18 mouse cellular contexts compared by ENCODE assay signal in the genomic region with DNA sequence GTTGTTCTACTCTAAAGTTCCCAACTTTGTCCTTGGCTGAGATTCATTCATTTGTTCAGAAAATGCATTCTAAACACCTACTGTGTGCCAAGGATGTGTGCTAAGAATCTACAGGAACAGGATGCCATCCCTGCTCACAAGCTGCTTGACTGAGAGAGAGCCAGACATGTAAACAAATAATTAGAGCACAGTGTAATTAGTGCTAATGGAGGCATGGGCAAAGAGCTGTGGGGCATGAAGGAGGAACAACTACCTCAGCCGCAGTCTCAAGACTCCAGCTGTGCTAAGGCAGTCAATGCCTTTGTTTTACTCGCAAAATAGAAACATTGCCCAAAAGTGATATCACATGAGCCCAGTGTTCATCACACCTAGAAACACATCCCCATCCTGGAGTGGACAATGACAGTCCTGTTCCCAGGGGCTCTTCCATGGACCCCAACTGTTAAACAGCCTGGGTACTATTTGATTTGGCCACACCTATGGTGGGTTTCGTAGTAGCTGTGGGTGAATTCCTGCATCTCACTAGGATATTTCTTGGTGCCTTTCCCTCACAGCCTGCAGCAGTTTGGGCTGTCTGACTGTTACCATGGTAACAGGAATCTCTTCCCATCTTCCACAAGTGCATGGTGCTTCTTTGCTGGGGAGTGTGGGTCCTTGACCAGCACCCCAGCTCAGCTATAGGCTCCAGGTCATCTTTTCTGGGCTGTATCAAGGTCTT.
DNase-seq lines count a peak whose midpoint lies in the region; ATAC-seq and TF ChIP-seq lines count a peak whose summit lies in the region.
"Had no signal": no experiment of that assay in that cellular context is flagged by ENCODE, and none has a peak within 500 bp of the region (broad histone marks: within the 10 kb centered on the region; RNA-seq: fewer than 3 reads in every experiment).

No protein-coding gene starts in this region.

- ATAC-seq in forebrain, embryonic 11.5 days (replicated peaks; ENCODE audit: low FRiP score): no peak
- ATAC-seq in forebrain, embryonic 12.5 days (ENCODE audit: low FRiP score): no peak
- peak; percentile 61 for ATAC-seq in forebrain, embryonic 15.5 days (replicated peaks)
- no peak for ATAC-seq in midbrain, embryonic 14.5 days (ENCODE audit: low FRiP score, low TSS enrichment)
- ATAC-seq: intestine, postnatal 0 days had no signal

- intact Hi-C loops in left cerebral cortex, adult 2 months (cut with DNase I): no loop called here

- H3K9ac ChIP-seq in forebrain, embryonic 11.5 days (ENCODE audit: low read length): no peak overlapping the region
- no peak overlapping the region for H3K9ac ChIP-seq in forebrain, embryonic 12.5 days
- H3K9ac ChIP-seq in forebrain, embryonic 15.5 days (replicated peaks): no peak overlapping the region
- no peak overlapping the region for H3K9ac ChIP-seq in midbrain, embryonic 14.5 days (replicated peaks; ENCODE audit: low read length)
- H3K9ac ChIP-seq: limb, embryonic 12.5 days; liver, embryonic 14.5 days; stomach, embryonic 15.5 days had no signal

- H3K9me3 ChIP-seq in forebrain, embryonic 11.5 days (ENCODE audit: control insufficient read depth, low read length): no peaks in the 10 kb centered on the region
- H3K9me3 ChIP-seq in forebrain, embryonic 12.5 days: no peaks in the 10 kb centered on the region
- H3K9me3 ChIP-seq in forebrain, embryonic 15.5 days: no peaks in the 10 kb centered on the region
- no peaks in the 10 kb centered on the region for H3K9me3 ChIP-seq in midbrain, embryonic 14.5 days (ENCODE audit: control insufficient read depth, low read length)
- no peaks in the 10 kb centered on the region for H3K9me3 ChIP-seq in heart, embryonic 10.5 days
- H3K9me3 ChIP-seq: limb, embryonic 12.5 days; stomach, embryonic 15.5 days had no signal

- no peak for TF ChIP-seq CTCF in left cerebral cortex, adult 2 months (IDR thresholded peaks at IDR 0.05)

- H3K27ac ChIP-seq in forebrain, embryonic 11.5 days (ENCODE audit: low read depth, low read length): no peak overlapping the region
- H3K27ac ChIP-seq in forebrain, embryonic 12.5 days: no peak overlapping the region
- peak overlapping the region; percentile 65 for H3K27ac ChIP-seq in left cerebral cortex, adult 2 months
- peak overlapping the region; percentile 11; the same call in 1 of the 2 replicates for H3K27ac ChIP-seq in forebrain, embryonic 15.5 days (replicated peaks)
- no peak overlapping the region for H3K27ac ChIP-seq in midbrain, embryonic 14.5 days (replicated peaks; ENCODE audit: low read depth, low read length)
- H3K27ac ChIP-seq in heart, embryonic 10.5 days: no peak overlapping the region
- H3K27ac ChIP-seq: limb, embryonic 12.5 days; liver, embryonic 14.5 days; stomach, embryonic 15.5 days had no signal

- peak; percentile 42 for DNase-seq in forebrain, embryonic 11.5 days (ENCODE audit: low spot score)
- peak; percentile 13 to 16 for DNase-seq in left cerebral cortex, adult 2 months (ENCODE audit: extremely low spot score in 1 of 2, low spot score in 2 of 2)
- DNase-seq in left cerebral cortex, adult 8-10 months (ENCODE audit: low spot score in 2 of 2): no peak
- DNase-seq in midbrain, embryonic 14.5 days: peak; percentile 59
- DNase-seq in lung, postnatal 36 days: no peak
- no peak for DNase-seq in heart, embryonic 10.5 days (ENCODE audit: low spot score)
- DNase-seq: adrenal gland, postnatal 36 days; cerebellum, postnatal 25 days; heart, postnatal 14 days; kidney, postnatal 10 days; lung, postnatal 10 days; thymus, postnatal 36 days had no signal

- no peaks in the 10 kb centered on the region for H3K36me3 ChIP-seq in forebrain, embryonic 11.5 days (ENCODE audit: control insufficient read depth, insufficient read depth, low read length)
- no peaks in the 10 kb centered on the region for H3K36me3 ChIP-seq in forebrain, embryonic 12.5 days (replicated peaks)
- H3K36me3 ChIP-seq in forebrain, embryonic 15.5 days: no peaks in the 10 kb centered on the region
- H3K36me3 ChIP-seq in midbrain, embryonic 14.5 days (ENCODE audit: control insufficient read depth, insufficient read depth, low read length): no peaks in the 10 kb centered on the region
- H3K36me3 ChIP-seq in heart, embryonic 10.5 days: no peaks in the 10 kb centered on the region
- H3K36me3 ChIP-seq: limb, embryonic 12.5 days; stomach, embryonic 15.5 days had no signal

- H3K27me3 ChIP-seq in forebrain, embryonic 11.5 days (ENCODE audit: control insufficient read depth, insufficient read depth, low read length): no peaks in the 10 kb centered on the region
- H3K27me3 ChIP-seq in forebrain, embryonic 12.5 days: no peaks in the 10 kb centered on the region
- H3K27me3 ChIP-seq in forebrain, embryonic 15.5 days: no peaks in the 10 kb centered on the region
- no peaks in the 10 kb centered on the region for H3K27me3 ChIP-seq in midbrain, embryonic 14.5 days (ENCODE audit: control insufficient read depth, insufficient read depth, low read length)
- H3K27me3 ChIP-seq in heart, embryonic 10.5 days (ENCODE audit: insufficient read depth, poor library complexity, severe bottlenecking): no peaks in the 10 kb centered on the region
- H3K27me3 ChIP-seq: limb, embryonic 12.5 days; stomach, embryonic 15.5 days had no signal

- H3K4me2 ChIP-seq in forebrain, embryonic 11.5 days (ENCODE audit: low read depth, low read length, severe bottlenecking): no peak overlapping the region
- H3K4me2 ChIP-seq in forebrain, embryonic 12.5 days: no peak overlapping the region
- H3K4me2 ChIP-seq in forebrain, embryonic 15.5 days (replicated peaks): no peak overlapping the region
- no peak overlapping the region for H3K4me2 ChIP-seq in midbrain, embryonic 14.5 days (ENCODE audit: low read length)
- H3K4me2 ChIP-seq: limb, embryonic 12.5 days; stomach, embryonic 15.5 days had no signal

- H3K4me1 ChIP-seq in forebrain, embryonic 11.5 days (replicated peaks; ENCODE audit: control insufficient read depth, insufficient read depth, low read length): 0 out of 2 replicates have a peak, but pooled peaks cover 3% of the 10 kb centered on the region
- H3K4me1 ChIP-seq in forebrain, embryonic 12.5 days: peaks cover 7% of the 10 kb centered on the region; the same call in 1 of the 2 replicates
- H3K4me1 ChIP-seq in forebrain, embryonic 15.5 days: peaks cover 16% of the 10 kb centered on the region
- peaks cover 9% of the 10 kb centered on the region; the same call in 1 of the 2 replicates for H3K4me1 ChIP-seq in midbrain, embryonic 14.5 days (ENCODE audit: control insufficient read depth, insufficient read depth, low read length)
- no peaks in the 10 kb centered on the region for H3K4me1 ChIP-seq in heart, embryonic 10.5 days
- H3K4me1 ChIP-seq: limb, embryonic 12.5 days; stomach, embryonic 15.5 days had no signal

- no peak overlapping the region for H3K4me3 ChIP-seq in forebrain, embryonic 11.5 days (ENCODE audit: low read depth, low read length)
- no peak overlapping the region for H3K4me3 ChIP-seq in forebrain, embryonic 12.5 days (replicated peaks)
- H3K4me3 ChIP-seq in left cerebral cortex, adult 2 months: no peak overlapping the region
- no peak overlapping the region for H3K4me3 ChIP-seq in forebrain, embryonic 15.5 days
- no peak overlapping the region for H3K4me3 ChIP-seq in midbrain, embryonic 14.5 days (replicated peaks; ENCODE audit: low read depth, low read length)
- no peak overlapping the region for H3K4me3 ChIP-seq in heart, embryonic 10.5 days
- H3K4me3 ChIP-seq: limb, embryonic 12.5 days; stomach, embryonic 15.5 days had no signal

- 40% methylated on average over 3 of the region's 3 CpGs for whole genome bisulfite sequencing in forebrain, embryonic 11.5 days
- WGBS in forebrain, embryonic 12.5 days: 43% methylated on average over 3 of the region's 3 CpGs
- WGBS in forebrain, embryonic 15.5 days: 19% methylated on average over 3 of the region's 3 CpGs
- WGBS in midbrain, embryonic 14.5 days: 50% methylated on average over 3 of the region's 3 CpGs
- WGBS in heart, embryonic 10.5 days: 78% methylated on average over 3 of the region's 3 CpGs

Comparison
In these comparisons a context has a peak if more than half of its experiments do, and no peak if none do; other contexts are left out.
1. DNase-seq: peak in forebrain, embryonic 11.5 days (single experiment), left cerebral cortex, adult 2 months (2 of 2) and midbrain, embryonic 14.5 days (single experiment); none in left cerebral cortex, adult 8-10 months (0 of 2), lung, postnatal 36 days (single experiment) and heart, embryonic 10.5 days (single experiment).
2. H3K27ac ChIP-seq: peak in left cerebral cortex, adult 2 months (single experiment) and forebrain, embryonic 15.5 days (single experiment); none in forebrain, embryonic 11.5 days (single experiment), forebrain, embryonic 12.5 days (single experiment), midbrain, embryonic 14.5 days (single experiment) and heart, embryonic 10.5 days (single experiment).